Mouse (Mus musculus) heart, embryonic 13.5 days (tissue): ENCODE data around the gene Shd. TPM values are rescaled to one million over a fixed set of nuclear protein-coding genes. Genes with fewer than 3 reads are reported as not detected.

ENCODE experiments used
- ATAC-seq: fragments of 200-750 bp; cut with Nextera tagmentation; 2 replicates; pipeline ENCODE4 v1.8.0; 2017; ENCODE audit warnings: moderate TSS enrichment; ENCODE audit not compliant: insufficient number of reproducible peaks, low FRiP score, low TSS enrichment; ENCODE audit errors: extremely low read depth
- H3K27ac ChIP-seq: fragments of 300-500 bp; sonication (generic); replicated peaks from 2 replicates; pipeline ENCODE4 v1.5.1; 2015; ENCODE audit warnings: moderate library complexity, mild to moderate bottlenecking, inconsistent platforms
- H3K27me3 ChIP-seq: fragments of 300-500 bp; sonication (generic); replicated peaks from 2 replicates; pipeline ENCODE4 v1.6.1; 2015; ENCODE audit warnings: mild to moderate bottlenecking, inconsistent platforms
- H3K36me3 ChIP-seq: fragments of 300-500 bp; sonication (generic); 2 replicates; pipeline ENCODE4 v1.6.1; 2015; ENCODE audit warnings: mild to moderate bottlenecking, inconsistent platforms
- H3K4me1 ChIP-seq: fragments of 300-500 bp; sonication (generic); 2 replicates; pipeline ENCODE4 v1.6.1; 2015; ENCODE audit warnings: inconsistent platforms
- H3K4me2 ChIP-seq: fragments of 300-500 bp; sonication (generic); 2 replicates; pipeline ENCODE4 v1.6.1; 2015; ENCODE audit warnings: inconsistent platforms, mild to moderate bottlenecking, moderate library complexity
- H3K4me3 ChIP-seq: fragments of 300-500 bp; sonication (generic); 2 replicates; pipeline ENCODE4 v1.5.1; 2015; ENCODE audit warnings: moderate library complexity, mild to moderate bottlenecking, inconsistent platforms
- H3K9ac ChIP-seq: fragments of 300-500 bp; sonication (generic); 2 replicates; pipeline ENCODE4 v1.6.1; 2015; ENCODE audit warnings: inconsistent platforms, mild to moderate bottlenecking, moderate library complexity
- H3K9me3 ChIP-seq: fragments of 300-500 bp; sonication (generic); 2 replicates; pipeline ENCODE4 v1.6.1; 2016; ENCODE audit warnings: inconsistent platforms
- WGBS: fragments of 180-500 bp; shearing (Covaris S2); methylation state at CpG from one replicate; pipeline ENCODE4 v1.1.7; 2015; ENCODE audit warnings: mixed read lengths; 5-methylcytosine and 5-hydroxymethylcytosine counted together
- polyA plus RNA-seq: library from polyadenylated mRNA; unstranded; fragments of >200 nt; fragmentation: Nextera tagmentation; extraction: Ambion mirVana; gene quantifications from 2 replicates; pipeline ENCODE4 v1.2.1, GENCODE M21; 2015

The Shd gene
- polyA plus RNA-seq, 1 experiment from 2014 or later: 7.9 TPM

- peak within 1 kb of the TSS; percentile 73 for H3K9ac ChIP-seq
- H3K9me3 ChIP-seq: no peaks in the 10 kb centered on the region
- peak within 1 kb of the TSS; percentile 53 for H3K4me3 ChIP-seq
- peaks cover 38% of the 10 kb centered on the region for H3K27me3 ChIP-seq
- H3K27ac ChIP-seq: no peak within 1 kb of the TSS
- H3K36me3 ChIP-seq: no peaks in the 10 kb centered on the region
- H3K4me1 ChIP-seq: peaks cover 7% of the 10 kb centered on the region; the same call in 1 of the 2 replicates
- ATAC-seq: no peak
- peak within 1 kb of the TSS; percentile 70 for H3K4me2 ChIP-seq
- WGBS: 9% methylated on average over 35 of the region's 35 CpGs
Observed at GRCm38 (mm10) chr17:55986030-55986961, 16.0 kb downstream of the Shd start, which contains the start of gene Fsd1. TSS of gene Fsd1 (plus strand) at chr17:55986509.

- Histone ChIP-seq H3K9ac (no peak overlapping the region), H3K4me1 (peaks cover 7% of the 10 kb centered on the region; the same call in 1 of the 2 replicates), H3K9me3 (no peaks in the 10 kb centered on the region), H3K4me3 (no peak overlapping the region), H3K27me3 (peaks cover 32% of the 10 kb centered on the region), H3K4me2 (no peak overlapping the region), H3K27ac (no peak overlapping the region), H3K36me3 (no peaks in the 10 kb centered on the region; the same call in 1 of the 2 replicates)
- ATAC-seq: no peak; the same call in 1 of the 2 replicates
- WGBS: 72% methylated on average over 8 of the region's 8 CpGs
Observed at GRCm38 (mm10) chr17:55990278-55990898, 20.1 kb downstream of the Shd start.

- Histone ChIP-seq H3K27ac (no peak overlapping the region), H3K27me3 (peaks cover 18% of the 10 kb centered on the region), H3K4me3 (no peak overlapping the region), H3K4me1 (no peaks in the 10 kb centered on the region), H3K9ac (no peak overlapping the region), H3K9me3 (no peaks in the 10 kb centered on the region), H3K36me3 (peaks cover 6% of the 10 kb centered on the region; the same call in 1 of the 2 replicates), H3K4me2 (no peak overlapping the region)
- ATAC-seq: no peak
- 78% methylated on average over 15 of the region's 15 CpGs for whole genome bisulfite sequencing
Observed at GRCm38 (mm10) chr17:55996007-55996406, 25.7 kb downstream of the Shd start.

DNA sequence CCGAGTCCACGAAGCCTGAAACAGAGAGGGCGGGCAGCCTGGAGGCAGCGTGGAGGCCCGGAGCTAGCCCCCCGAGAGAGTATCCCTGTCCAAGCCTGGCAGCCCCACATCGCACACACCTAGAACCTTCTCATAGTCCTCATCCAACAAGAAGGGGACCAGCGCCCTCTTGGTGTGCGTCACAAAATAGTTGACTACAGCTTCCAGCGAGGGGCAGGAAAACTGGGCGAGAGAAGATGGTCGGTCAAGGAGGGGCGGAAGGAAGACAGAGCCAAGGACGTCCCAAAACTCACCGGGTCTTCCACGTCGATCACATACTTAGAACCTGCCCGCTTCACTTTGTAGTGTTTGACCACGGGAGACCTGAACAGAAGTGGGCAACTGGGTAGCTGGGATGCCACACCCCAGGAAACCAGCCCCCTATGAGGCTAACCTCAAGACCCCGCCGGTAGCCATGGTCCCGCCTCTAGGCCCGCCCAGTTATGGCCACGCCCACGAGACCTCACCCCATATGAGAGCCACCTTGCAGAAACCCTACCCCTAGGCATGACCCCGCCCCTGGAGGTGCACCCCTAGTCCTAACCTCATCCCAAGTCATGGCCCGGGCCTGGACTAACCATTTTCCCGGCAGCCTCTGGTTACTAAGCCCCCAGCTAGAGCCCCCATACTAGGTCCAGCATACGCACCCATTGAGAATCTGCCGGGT, 29.7 kb downstream of the Shd start:
- H3K27me3 ChIP-seq: peaks cover 51% of the 10 kb centered on the region
- H3K27ac ChIP-seq: no peak overlapping the region
- peak overlapping the region; percentile 9; the same call in 1 of the 2 replicates for H3K4me3 ChIP-seq
- H3K9me3 ChIP-seq: no peaks in the 10 kb centered on the region
- 10% methylated on average over 30 of the region's 30 CpGs for WGBS
- ATAC-seq: no peak
- peak overlapping the region; percentile 47 for H3K4me2 ChIP-seq
- 0 out of 2 replicates have a peak overlapping the region, but pooled peaks have one; percentile 33 for H3K9ac ChIP-seq
- H3K36me3 ChIP-seq: peaks cover 6% of the 10 kb centered on the region; the same call in 1 of the 2 replicates
- no peaks in the 10 kb centered on the region for H3K4me1 ChIP-seq

- 0 out of 2 replicates have a peak, but pooled peaks cover 1% of the 10 kb centered on the region for H3K36me3 ChIP-seq
- no peak overlapping the region for H3K9ac ChIP-seq
- peaks cover 10% of the 10 kb centered on the region for H3K4me1 ChIP-seq
- H3K27ac ChIP-seq: no peak overlapping the region
- 69% methylated on average over 3 of the region's 3 CpGs for WGBS
- H3K4me3 ChIP-seq: no peak overlapping the region
- H3K4me2 ChIP-seq: no peak overlapping the region
- no peaks in the 10 kb centered on the region for H3K9me3 ChIP-seq
- ATAC-seq: no peak
- H3K27me3 ChIP-seq: peaks cover 55% of the 10 kb centered on the region
Observed at GRCm38 (mm10) chr17:56003000-56003399, 32.7 kb downstream of the Shd start.

DNA sequence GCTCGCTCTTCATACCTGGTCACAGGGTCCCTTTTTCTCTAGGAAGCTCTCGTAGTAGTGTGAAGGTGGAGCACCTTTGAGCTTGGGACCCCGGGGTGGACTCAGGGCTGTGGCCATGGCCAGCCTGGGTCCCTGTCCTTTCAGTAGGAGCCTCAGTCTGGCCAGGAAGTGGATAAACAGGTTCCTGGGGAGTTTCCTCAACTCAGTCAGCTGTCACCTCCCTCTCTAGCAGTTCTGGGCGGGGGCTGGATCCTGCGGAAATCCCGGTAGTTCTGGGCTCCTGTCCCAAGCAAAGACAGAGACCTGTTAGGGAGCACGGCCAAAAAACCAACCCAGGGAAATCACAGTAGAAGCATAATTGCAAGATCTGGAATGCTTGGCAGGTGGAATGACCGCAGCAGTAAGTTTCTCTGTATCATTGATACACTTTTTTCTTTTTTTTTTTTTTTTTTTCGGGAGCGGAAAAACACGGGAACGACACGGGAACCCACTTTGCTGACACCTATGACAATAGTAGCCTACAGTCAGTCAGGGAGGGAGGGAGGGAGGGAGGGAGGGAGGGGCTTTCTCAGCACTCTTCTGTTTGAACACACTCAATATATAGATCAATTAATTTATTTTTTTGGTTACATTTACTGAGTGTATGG, 35.3 kb downstream of the Shd start, which contains the start of the genes Stap2 and Mpnd:
Gene Stap2 (minus strand): TSS at position 170 of the 647 bp plus-strand sequence.
Gene Mpnd (plus strand): TSS at position 297 of the 647 bp plus-strand sequence.
- 32% methylated on average over 13 of the region's 13 CpGs for WGBS
- H3K4me1 ChIP-seq: peaks cover 23% of the 10 kb centered on the region
- H3K36me3 ChIP-seq: no peaks in the 10 kb centered on the region
- ATAC-seq: no peak
- H3K4me3 ChIP-seq: peak within 1 kb of the TSS; percentile 41
- no peaks in the 10 kb centered on the region for H3K9me3 ChIP-seq
- H3K4me2 ChIP-seq: peak within 1 kb of the TSS; percentile 54
- peak within 1 kb of the TSS; percentile 71 for H3K9ac ChIP-seq
- H3K27me3 ChIP-seq: peaks cover 42% of the 10 kb centered on the region
- 0 out of 2 replicates have a peak within 1 kb of the TSS, but pooled peaks have one; percentile 17 for H3K27ac ChIP-seq

- Histone ChIP-seq H3K4me1 (peaks cover 24% of the 10 kb centered on the region), H3K27me3 (peaks cover 29% of the 10 kb centered on the region), H3K27ac (peak overlapping the region; percentile 87; the same call in 1 of the 2 replicates), H3K4me3 (no peak overlapping the region), H3K9ac (no peak overlapping the region), H3K9me3 (no peaks in the 10 kb centered on the region), H3K4me2 (0 out of 2 replicates have a peak overlapping the region, but pooled peaks have one; percentile 99), H3K36me3 (peaks cover 12% of the 10 kb centered on the region)
- ATAC-seq: no peak
- 47% methylated on average over 10 of the region's 10 CpGs for WGBS
Observed at GRCm38 (mm10) chr17:56006956-56007355, 36.7 kb downstream of the Shd start.

- H3K27me3 ChIP-seq: peaks cover 27% of the 10 kb centered on the region
- H3K4me2 ChIP-seq: peak overlapping the region; percentile 99
- H3K36me3 ChIP-seq: peaks cover 19% of the 10 kb centered on the region
- H3K9ac ChIP-seq: peak overlapping the region; percentile 72
- peak overlapping the region; percentile 83 for H3K4me3 ChIP-seq
- peak overlapping the region; percentile 87 for H3K27ac ChIP-seq
- whole genome bisulfite sequencing: 21% methylated on average over 14 of the region's 14 CpGs
- no peak for ATAC-seq
- H3K4me1 ChIP-seq: peaks cover 24% of the 10 kb centered on the region
- no peaks in the 10 kb centered on the region for H3K9me3 ChIP-seq
Observed at GRCm38 (mm10) chr17:56007444-56008355, 37.4 kb downstream of the Shd start.

DNA sequence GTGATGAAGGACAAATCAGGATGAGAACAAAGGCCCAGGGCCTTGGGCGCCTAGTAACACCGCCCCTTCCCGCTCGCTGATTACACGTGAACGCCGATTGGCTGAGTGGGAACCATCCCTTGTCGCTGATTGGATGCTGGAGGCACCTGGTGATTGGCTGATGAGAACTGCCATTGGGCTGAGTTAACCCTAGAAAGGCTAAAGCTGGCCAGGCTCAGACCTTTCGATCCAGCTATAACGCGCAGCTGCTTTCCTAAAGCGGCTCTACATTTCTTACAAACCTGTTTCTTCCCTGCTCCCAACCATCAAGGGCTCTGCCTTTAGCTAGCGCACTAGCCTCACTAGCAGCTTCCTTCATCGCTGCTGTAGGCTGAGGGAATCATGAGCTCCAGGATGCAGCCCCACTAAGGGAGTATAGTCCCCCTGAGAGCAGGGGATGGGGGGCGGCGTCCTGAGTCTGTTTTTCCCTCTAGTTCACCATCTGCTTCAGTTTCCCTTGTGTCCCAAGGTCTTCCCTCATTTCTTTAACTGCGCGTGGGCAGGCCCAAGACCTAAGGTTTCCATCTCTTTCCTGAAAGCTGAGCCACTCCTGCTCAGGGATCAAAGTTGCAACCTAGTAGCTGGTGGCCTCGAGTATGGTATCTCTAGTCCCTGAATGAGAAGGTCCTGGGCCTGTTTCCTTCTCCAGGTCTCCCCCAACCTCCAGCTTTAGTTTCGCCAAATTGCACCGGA, 38.3 kb downstream of the Shd start:
- peak overlapping the region; percentile 87 for H3K27ac ChIP-seq
- peak overlapping the region; percentile 90 for H3K9ac ChIP-seq
- H3K4me3 ChIP-seq: peak overlapping the region; percentile 83
- peak overlapping the region; percentile 99 for H3K4me2 ChIP-seq
- H3K27me3 ChIP-seq: peaks cover 19% of the 10 kb centered on the region; the same call in 1 of the 2 replicates
- WGBS: under 1% methylated on average over 21 of the region's 21 CpGs
- peak; percentile 81 for ATAC-seq
- H3K9me3 ChIP-seq: no peaks in the 10 kb centered on the region
- H3K36me3 ChIP-seq: peaks cover 26% of the 10 kb centered on the region
- H3K4me1 ChIP-seq: peaks cover 24% of the 10 kb centered on the region
